Mouse (Mus musculus) forebrain, embryonic 16.5 days (tissue): Measurements from ENCODE around the gene Rlbp1. TPM values are rescaled to one million over a fixed set of nuclear protein-coding genes. Genes with fewer than 3 reads are reported as not detected.

Experiments
- ATAC-seq: fragments of 200-750 bp; cut with Nextera tagmentation; 2 replicates; pipeline ENCODE4 v1.8.0; 2017; ENCODE audit warnings: mild to moderate bottlenecking, moderate library complexity
- H3K27ac ChIP-seq: fragments of 300-500 bp; sonication (generic); 2 replicates; pipeline ENCODE4 v1.5.1; 2014; ENCODE audit warnings: low read length, control low read depth
- H3K27me3 ChIP-seq: fragments of 300-500 bp; sonication (generic); replicated peaks from 2 replicates; pipeline ENCODE4 v1.6.1; 2014; ENCODE audit warnings: low read length; ENCODE audit not compliant: control insufficient read depth, insufficient read depth
- H3K36me3 ChIP-seq: fragments of 300-500 bp; sonication (generic); 2 replicates; pipeline ENCODE4 v1.6.1; 2014; ENCODE audit not compliant: control insufficient read depth, insufficient read depth
- H3K4me1 ChIP-seq: fragments of 300-500 bp; sonication (generic); replicated peaks from 2 replicates; pipeline ENCODE4 v1.6.1; 2014; ENCODE audit warnings: low read length; ENCODE audit not compliant: control insufficient read depth, insufficient read depth
- H3K4me2 ChIP-seq: fragments of 300-500 bp; sonication (generic); 2 replicates; pipeline ENCODE4 v1.6.1; 2014; ENCODE audit warnings: mild to moderate bottlenecking, low read length, control low read depth
- H3K4me3 ChIP-seq: fragments of 300-500 bp; sonication (generic); replicated peaks from 2 replicates; pipeline ENCODE4 v1.5.1; 2014; ENCODE audit warnings: mild to moderate bottlenecking, low read length, control low read depth
- H3K9ac ChIP-seq: fragments of 300-500 bp; sonication (generic); replicated peaks from 2 replicates; pipeline ENCODE4 v1.6.1; 2014; ENCODE audit warnings: low read depth, low read length, control low read depth
- H3K9me3 ChIP-seq: fragments of 300-500 bp; sonication (generic); 2 replicates; pipeline ENCODE4 v1.6.1; 2016; ENCODE audit warnings: low read length; ENCODE audit not compliant: control insufficient read depth
- WGBS: fragments of 180-500 bp; shearing (Covaris S2); extraction: QIAGEN DNeasy Blood & Tissue Kit; methylation state at CpG from one replicate; pipeline ENCODE4 v1.1.7; 2014; 5-methylcytosine and 5-hydroxymethylcytosine counted together
- polyA plus RNA-seq: library from polyadenylated mRNA; unstranded; fragments of >200 nt; fragmentation: Nextera tagmentation; extraction: Ambion mirVana; gene quantifications from 2 replicates; pipeline ENCODE4 v1.2.1, GENCODE M21; 2015

Gene Rlbp1
- polyA plus RNA-seq, 1 experiment from 2014 or later: 71.6 TPM

GRCm38 (mm10) chr7:79345902-79346301 lies 40.9 kb downstream of the Rlbp1 start:
- Histone ChIP-seq H3K4me1 (no peaks in the 10 kb centered on the region), H3K9ac (no peak overlapping the region), H3K4me3 (no peak overlapping the region), H3K27ac (no peak overlapping the region), H3K9me3 (no peaks in the 10 kb centered on the region), H3K4me2 (no peak overlapping the region), H3K27me3 (no peaks in the 10 kb centered on the region), H3K36me3 (peaks cover 10% of the 10 kb centered on the region; the same call in 1 of the 2 replicates)
- ATAC-seq: no peak
- 47% methylated on average over 4 of the region's 4 CpGs for WGBS

GRCm38 (mm10) chr7:79336362-79336910 lies 50.4 kb downstream of the Rlbp1 start:
- Histone ChIP-seq H3K27ac (no peak overlapping the region), H3K36me3 (peaks cover 2% of the 10 kb centered on the region; the same call in 1 of the 2 replicates), H3K9ac (no peak overlapping the region), H3K4me1 (no peaks in the 10 kb centered on the region), H3K9me3 (no peaks in the 10 kb centered on the region), H3K27me3 (no peaks in the 10 kb centered on the region), H3K4me3 (no peak overlapping the region), H3K4me2 (no peak overlapping the region)
- no peak for ATAC-seq
- WGBS: 90% methylated on average over 8 of the region's 8 CpGs

- H3K36me3 ChIP-seq: peaks cover 8% of the 10 kb centered on the region; the same call in 1 of the 2 replicates
- 70% methylated on average over 3 of the region's 3 CpGs for WGBS
- H3K4me1 ChIP-seq: no peaks in the 10 kb centered on the region
- H3K27me3 ChIP-seq: no peaks in the 10 kb centered on the region
- no peak overlapping the region for H3K27ac ChIP-seq
- ATAC-seq: no peak
- H3K4me3 ChIP-seq: no peak overlapping the region
- H3K9ac ChIP-seq: no peak overlapping the region
- no peaks in the 10 kb centered on the region for H3K9me3 ChIP-seq
- no peak overlapping the region for H3K4me2 ChIP-seq
These were observed 53.4 kb downstream of the Rlbp1 start for GRCm38 (mm10) chr7:79333419-79333818.

- H3K27me3 ChIP-seq: no peaks in the 10 kb centered on the region
- H3K36me3 ChIP-seq: peaks cover 11% of the 10 kb centered on the region
- no peak overlapping the region for H3K4me3 ChIP-seq
- H3K4me2 ChIP-seq: no peak overlapping the region
- no peaks in the 10 kb centered on the region for H3K9me3 ChIP-seq
- no peaks in the 10 kb centered on the region for H3K4me1 ChIP-seq
- ATAC-seq: no peak
- H3K27ac ChIP-seq: no peak overlapping the region
- WGBS: 9% methylated on average over 10 of the region's 10 CpGs
- H3K9ac ChIP-seq: no peak overlapping the region
These were observed 55.7 kb downstream of the Rlbp1 start for GRCm38 (mm10) chr7:79331197-79331596.

GRCm38 (mm10) chr7:79328769-79329168 lies 58.1 kb downstream of the Rlbp1 start:
- Histone ChIP-seq H3K9ac (no peak overlapping the region), H3K4me3 (no peak overlapping the region), H3K27me3 (no peaks in the 10 kb centered on the region), H3K27ac (no peak overlapping the region), H3K4me1 (peaks cover 2% of the 10 kb centered on the region; the same call in 1 of the 2 replicates), H3K9me3 (no peaks in the 10 kb centered on the region), H3K36me3 (peaks cover 17% of the 10 kb centered on the region), H3K4me2 (no peak overlapping the region)
- ATAC-seq: no peak
- 91% methylated on average over 5 of the region's 5 CpGs for WGBS

Other genes with a start within 250 kb of the Rlbp1 start
- gene Mfge8, start 238.0 kb downstream of the Rlbp1 start, polyA plus RNA-seq: 185 and 210 TPM in 2 replicates
- 23.1 and 26.9 TPM in 2 replicates for gene Abhd2, start 113.8 kb downstream of the Rlbp1 start, polyA plus RNA-seq
- 6.6 and 6.9 TPM in 2 replicates for gene Fanci, start 4.9 kb upstream of the Rlbp1 start, polyA plus RNA-seq
- 29.5 and 34.6 TPM in 2 replicates for gene Polg, start 79.3 kb upstream of the Rlbp1 start, polyA plus RNA-seq
- gene Rhcg, start 230.6 kb upstream of the Rlbp1 start, polyA plus RNA-seq: 2.5 and 5.1 TPM in 2 replicates